Mouse (Mus musculus): ENCODE measurements at regions not wholly inside any gene's neighbourhood (a gene's known extent, or its start where the extent isn't known, plus 50 kb on each side); places are given as distances from the start of the nearest gene placed in this dataset.

GRCm38 (mm10) chr3:129449928-129450327 lies 82.2 kb upstream of the Elovl6 start:
- no peak for DNase-seq (ENCODE audit: low spot score in 2 of 2)

GRCm38 (mm10) chr3:129450671-129451070 lies 81.5 kb upstream of the Elovl6 start:
- DNase-seq (ENCODE audit: low spot score in 2 of 2) = no peak

- no peak for DNase-seq (ENCODE audit: low spot score in 2 of 2)
These were observed 62.1 kb upstream of the Elovl6 start for GRCm38 (mm10) chr3:129470088-129470487.

GRCm38 (mm10) chr3:129471332-129471731 lies 60.8 kb upstream of the Elovl6 start:
- DNase-seq (ENCODE audit: low spot score in 2 of 2) = no peak

- no peak for DNase-seq (ENCODE audit: low spot score in 2 of 2)
These were observed 60.1 kb upstream of the Elovl6 start for GRCm38 (mm10) chr3:129472008-129472407.

GRCm38 (mm10) chr3:129474451-129474850 lies 57.7 kb upstream of the Elovl6 start:
- DNase-seq (ENCODE audit: low spot score in 2 of 2) = no peak

GRCm38 (mm10) chr3:129476250-129476649 lies 55.9 kb upstream of the Elovl6 start:
- DNase-seq (ENCODE audit: low spot score in 2 of 2) = no peak

- peak in 1 of 2 experiments; percentile 38 for DNase-seq (ENCODE audit: low spot score in 2 of 2)
These were observed 54.1 kb upstream of the Elovl6 start for GRCm38 (mm10) chr3:129478093-129478492.

GRCm38 (mm10) chr3:129481293-129481692 lies 50.9 kb upstream of the Elovl6 start:
- no peak for DNase-seq (ENCODE audit: low spot score in 2 of 2)

Data from right cerebral cortex, postnatal 10 days (tissue).